Mouse (Mus musculus) left cerebral cortex, postnatal 25 days (tissue): ENCODE data around the gene Trpm8. TPM values are rescaled to one million over a fixed set of nuclear protein-coding genes. Genes with fewer than 3 reads are reported as not detected.
A peak's percentile ranks its signal among the peaks of the same experiment; 100 is the strongest.

Experiments
- DNase-seq, 2 experiments: peaks; one replicate each; pipeline ENCODE4 v3.0.0; 2022; ENCODE audit warnings: low spot score in 2 of 2, mixed read lengths in 1 of 2
- intact Hi-C: fragments of 180-260 bp; cut with DNase I; formaldehyde crosslinking; loops from one replicate; pipeline ENCODE4 v1.15.1; 2025
- total RNA-seq, 2 experiments: library from RNA; stranded (reverse); gene quantifications; 2 replicates each; pipeline ENCODE4 v1.2.3; 2021

The Trpm8 gene
- total RNA-seq, 2 experiments from 2014 or later = 0.11 to 0.21 TPM

DNA sequence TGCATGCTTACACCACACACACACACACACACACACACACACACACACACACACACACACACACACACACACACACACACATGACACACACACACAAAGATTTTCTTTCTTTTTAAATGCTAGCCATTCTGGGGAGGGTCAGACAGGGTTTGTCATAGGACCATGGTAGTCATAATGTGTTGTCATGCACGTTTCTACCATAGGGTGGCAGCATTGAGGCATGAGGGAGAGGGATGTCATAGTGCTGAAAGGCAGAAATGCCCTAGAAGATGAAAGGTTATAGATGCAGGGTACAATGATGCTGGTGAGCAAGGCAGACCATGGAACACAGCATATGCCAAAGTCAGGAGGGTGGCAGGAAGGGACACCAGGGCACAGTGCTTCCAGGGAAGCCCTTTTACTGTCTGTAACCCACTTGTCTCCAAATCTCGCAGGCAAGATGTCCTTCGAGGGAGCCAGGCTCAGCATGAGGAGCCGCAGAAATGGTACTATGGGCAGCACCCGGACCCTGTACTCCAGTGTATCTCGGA is 41.1 kb downstream of the Trpm8 start:
- intact Hi-C loops = loop anchor here (10.0 kb wide), 1 partner anchor 314 kb away; the partner anchor contains the start of gene Usp40
- DNase-seq = peak; percentile 42 to 46

DNA sequence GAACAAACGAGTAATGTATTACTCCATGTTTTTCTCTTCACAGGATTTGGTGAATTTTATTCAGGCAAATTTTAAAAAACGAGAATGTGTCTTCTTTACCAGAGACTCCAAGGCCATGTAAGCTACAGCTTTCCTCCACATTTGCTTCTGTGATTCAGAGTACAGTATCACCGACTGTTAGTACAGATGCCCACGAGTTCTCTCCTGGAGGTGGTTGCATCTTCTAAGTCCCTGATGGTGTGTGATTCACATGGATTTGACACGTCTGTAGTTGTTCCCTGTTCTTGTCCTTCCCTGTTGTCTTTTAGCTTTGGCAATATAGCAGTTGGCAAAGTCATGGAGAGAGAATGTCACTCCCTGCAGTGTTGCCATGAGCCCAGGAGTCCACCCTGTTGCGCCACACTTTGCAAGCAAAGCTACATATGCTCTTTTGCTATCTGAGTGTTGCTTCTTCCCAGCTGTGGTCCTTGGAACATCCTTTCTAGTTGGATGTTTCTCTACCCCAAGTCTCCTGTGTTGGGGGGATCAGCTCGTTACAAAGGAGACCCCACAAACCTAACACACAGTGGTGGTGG is 43.4 kb downstream of the Trpm8 start:
- peak in 1 of 2 experiments; percentile 65 for DNase-seq
- intact Hi-C loops = no loop called here

DNA sequence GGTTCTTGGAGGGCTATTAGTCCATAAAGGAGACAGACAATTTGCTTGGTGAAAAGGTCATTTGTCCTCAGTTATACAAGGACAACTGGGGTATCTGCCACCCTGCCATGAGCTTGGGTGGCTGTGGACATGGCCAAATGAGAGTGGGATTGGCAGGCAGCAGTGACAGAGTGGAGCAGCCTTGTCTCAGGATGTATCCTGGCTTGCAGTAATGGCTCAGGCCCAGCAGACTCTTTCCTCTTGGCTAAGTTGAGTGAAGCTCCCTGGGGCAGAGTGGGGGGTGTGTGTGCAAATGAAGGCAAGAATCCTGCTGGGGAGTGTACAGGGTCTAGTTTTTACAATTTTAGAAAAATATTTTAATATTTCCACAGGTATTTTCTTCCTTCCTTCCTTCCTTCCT is 44.7 kb downstream of the Trpm8 start:
- intact Hi-C loops = no loop called here
- no peak for DNase-seq

DNA sequence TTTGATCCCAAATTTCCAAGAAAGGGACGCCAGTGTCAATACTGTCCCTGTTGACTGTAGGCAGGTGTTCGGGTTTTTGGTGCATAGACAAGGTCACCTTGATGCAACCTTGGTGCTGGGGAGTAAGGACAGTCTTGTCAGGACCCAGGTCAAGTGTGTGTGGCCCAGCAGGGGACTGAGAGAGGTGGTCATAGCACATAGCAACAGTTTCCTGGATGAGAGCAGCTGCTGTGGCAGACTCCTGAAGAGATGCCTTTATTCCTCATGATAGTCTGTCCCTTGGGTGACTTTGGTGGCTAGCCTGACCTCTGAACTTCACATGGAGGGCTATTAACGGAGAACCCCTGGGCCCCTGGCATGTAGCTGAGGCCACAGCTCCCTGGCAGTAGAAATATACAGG is 45.6 kb downstream of the Trpm8 start:
- intact Hi-C loops = no loop called here
- DNase-seq = no peak

DNA sequence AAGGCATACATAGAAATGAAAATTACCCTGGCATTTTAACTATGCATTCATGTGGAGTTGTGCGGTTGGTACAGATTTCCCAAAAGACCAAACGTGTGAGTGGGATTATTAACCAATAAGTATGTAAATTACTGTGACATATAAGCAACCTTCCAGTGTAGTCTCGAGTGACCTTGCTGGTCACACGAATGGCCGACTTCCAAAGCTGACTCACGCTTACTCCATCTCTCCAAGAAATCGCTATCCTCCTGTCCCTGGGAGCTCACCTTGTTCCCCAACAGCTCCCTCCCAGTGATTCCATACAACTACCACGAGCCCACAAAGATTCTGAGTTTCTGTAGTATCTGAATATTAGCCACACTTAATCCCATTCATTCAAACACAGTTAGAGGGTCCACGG is 62.0 kb downstream of the Trpm8 start:
- no peak for DNase-seq
- intact Hi-C loops = no loop called here

DNA sequence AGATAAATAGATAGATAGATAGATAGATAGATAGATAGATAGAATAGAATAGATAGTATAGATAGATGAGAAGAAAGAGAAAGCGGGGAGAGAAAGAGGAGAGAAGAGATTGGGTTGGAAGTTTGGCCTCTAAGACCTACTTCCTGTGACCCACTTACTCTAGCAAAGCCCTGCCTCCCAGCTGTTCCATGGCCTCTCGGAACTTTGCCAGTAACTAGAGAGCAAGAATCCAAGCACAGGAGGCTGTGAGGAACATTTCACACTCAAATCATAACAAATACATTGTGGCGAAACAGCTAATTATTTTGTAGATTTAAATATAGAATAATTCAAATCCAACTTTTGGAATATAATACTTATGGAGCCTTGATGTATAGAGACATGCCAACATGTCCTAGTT is 65.2 kb downstream of the Trpm8 start:
- intact Hi-C loops = no loop called here
- DNase-seq = no peak

DNA sequence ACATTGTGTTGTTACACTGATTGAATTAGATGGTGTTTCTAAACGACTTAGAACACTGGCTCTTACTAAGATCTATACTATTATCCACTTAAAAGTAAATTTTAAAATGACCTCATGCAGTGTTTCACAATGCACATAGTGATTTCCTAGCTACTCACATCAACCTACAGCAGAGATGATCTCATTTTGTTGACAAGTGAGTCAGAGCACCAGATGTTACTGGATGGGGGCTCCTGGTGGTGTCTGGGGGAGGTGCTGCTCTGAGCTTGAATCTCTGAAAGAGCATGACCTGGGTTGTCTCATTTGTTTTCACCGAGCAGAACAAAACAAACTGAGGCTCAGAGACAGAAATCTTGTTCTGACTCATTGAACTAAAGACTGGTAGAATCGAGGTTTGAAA is 68.1 kb downstream of the Trpm8 start:
- intact Hi-C loops = no loop called here
- DNase-seq = peak in 1 of 2 experiments; percentile 26

DNA sequence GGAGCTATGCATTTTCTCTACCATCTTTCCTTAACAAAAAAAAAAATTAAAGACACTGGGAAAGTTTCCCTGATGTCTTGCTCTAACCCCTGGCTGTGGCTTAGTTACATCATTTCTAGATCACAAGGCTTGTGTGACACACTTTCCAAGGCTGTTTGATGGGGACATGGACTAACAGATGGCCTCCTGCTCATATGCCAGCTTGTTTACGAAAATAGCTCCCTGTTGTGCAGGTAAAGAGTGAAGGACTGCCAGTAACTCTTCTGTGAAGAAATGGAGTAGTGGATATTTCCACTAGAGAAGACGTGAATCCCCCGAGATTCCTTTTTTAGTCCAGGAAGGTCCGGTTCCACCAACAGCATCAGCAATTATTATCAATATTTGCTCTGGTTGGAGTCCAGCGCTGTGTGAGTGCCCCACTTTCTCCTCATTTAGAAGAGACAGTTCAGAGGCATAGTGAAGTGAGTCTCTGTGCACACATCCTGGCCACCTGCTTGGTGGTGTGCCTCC is 71.1 kb downstream of the Trpm8 start:
- intact Hi-C loops = no loop called here

DNA sequence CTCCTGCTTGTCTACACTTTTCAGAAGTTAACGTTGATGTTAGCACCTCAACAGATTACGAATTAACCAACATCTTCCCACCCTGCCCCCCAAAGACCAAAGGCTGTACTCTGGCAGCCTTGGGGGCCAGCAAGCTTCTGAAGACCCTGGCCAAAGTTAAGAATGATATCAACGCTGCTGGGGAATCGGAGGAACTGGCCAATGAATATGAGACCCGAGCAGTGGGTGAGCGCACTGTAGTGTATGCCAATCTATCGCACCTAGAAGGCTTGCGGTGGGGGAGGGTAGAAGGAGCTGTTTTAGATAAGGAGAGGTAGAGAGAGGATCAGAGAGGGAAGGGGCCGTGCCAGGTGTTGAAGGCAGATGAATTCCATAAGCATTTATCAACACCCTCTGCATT is 73.3 kb downstream of the Trpm8 start:
- no peak for DNase-seq
- intact Hi-C loops = no loop called here

More for the DNA sequence above, 71.1 kb downstream of the Trpm8 start:
- no peak for DNase-seq

DNA sequence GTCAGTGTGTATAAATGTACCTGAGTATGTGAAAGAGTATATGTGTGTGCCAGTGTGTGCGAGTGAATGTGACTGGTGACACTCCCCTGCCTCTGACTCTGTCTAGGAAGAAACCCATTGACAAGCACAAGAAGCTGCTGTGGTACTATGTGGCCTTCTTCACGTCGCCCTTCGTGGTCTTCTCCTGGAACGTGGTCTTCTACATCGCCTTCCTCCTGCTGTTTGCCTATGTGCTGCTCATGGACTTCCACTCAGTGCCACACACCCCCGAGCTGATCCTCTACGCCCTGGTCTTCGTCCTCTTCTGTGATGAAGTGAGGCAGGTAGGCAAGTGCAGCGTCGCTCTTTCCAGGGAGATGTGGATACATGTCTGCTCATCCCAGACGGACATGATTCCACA is 77.6 kb downstream of the Trpm8 start:
- intact Hi-C loops = loop anchor here (5.0 kb wide), 2 partner anchors 352 to 852 kb away; no protein-coding TSS in a partner anchor
- no peak for DNase-seq

DNA sequence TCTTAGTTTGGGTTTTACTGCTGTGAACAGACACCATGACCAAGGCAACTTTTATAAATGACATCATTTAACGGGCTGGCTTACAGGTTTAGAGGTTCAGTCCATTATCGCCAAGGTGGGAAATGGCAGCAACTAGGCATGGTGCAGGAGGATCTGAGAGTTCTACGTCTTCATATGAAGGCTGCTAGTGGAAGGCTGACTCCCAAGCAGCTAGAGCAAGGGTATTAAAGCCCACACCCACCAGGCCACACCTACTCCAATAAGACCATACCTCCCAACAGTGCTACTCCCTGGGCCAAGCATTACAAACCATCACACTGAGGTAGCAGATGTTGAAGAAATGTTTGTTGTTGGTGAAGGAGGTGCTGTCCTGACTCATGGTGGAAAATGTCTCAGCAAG is 78.2 kb downstream of the Trpm8 start:
- intact Hi-C loops = loop anchor here (2.0 to 5.0 kb wide), 3 partner anchors 352 to 852 kb away; no protein-coding TSS in a partner anchor
- no peak for DNase-seq

DNA sequence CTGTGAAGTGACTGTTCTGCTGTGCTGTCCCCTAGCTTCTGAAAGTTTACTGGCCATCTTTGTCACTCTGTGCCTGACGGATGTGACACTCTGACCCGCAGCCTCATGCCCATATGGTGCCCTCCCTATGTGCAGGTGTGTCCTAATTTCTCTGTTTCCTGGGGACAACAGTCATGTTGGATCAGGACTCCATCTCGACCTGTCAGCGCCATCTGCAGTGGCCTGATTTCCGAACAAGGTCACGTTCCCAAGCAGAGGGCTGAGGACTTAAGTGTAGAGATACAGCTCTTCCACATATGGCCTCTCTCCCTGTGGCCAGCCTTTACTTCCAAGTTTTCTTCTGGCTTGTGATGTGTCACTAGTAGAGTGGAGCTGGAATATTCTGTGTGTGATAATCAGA is 79.2 kb downstream of the Trpm8 start:
- intact Hi-C loops = loop anchor here (2.0 to 5.0 kb wide), 3 partner anchors 351 to 851 kb away; no protein-coding TSS in a partner anchor
- DNase-seq = no peak

DNA sequence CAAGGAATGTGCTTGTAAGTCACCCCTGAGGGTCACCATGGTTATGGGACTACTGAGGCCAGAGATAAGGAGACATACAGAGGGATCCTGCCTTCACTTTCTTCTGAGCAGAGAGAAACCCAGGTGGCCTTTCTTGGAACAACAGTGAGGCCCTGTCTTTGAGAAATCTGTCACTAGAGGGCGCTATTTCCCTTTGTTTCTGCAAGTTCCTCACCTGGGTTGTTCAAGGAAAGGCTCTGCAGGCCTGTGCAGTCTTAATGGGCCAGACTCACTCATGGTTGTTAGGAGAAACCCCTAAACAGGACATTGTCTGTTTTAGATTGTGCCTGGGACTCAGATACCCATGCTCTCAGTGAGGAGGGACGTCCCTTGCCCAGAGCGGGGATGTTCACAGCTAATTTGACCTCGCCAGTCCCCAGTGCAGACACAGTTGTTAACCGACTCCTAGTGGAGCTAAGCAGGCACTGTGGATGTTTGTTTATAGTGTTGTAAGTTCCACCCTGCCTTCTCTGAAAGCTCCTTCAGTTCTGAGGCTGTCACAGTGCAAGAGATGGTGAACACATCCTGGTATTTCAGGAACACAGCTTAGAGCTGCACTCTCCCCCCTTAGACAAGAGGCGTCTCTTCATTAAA is 80.1 kb downstream of the Trpm8 start:
- DNase-seq = peak; percentile 76 to 85
- intact Hi-C loops = loop anchor here (2.0 to 5.0 kb wide), 3 partner anchors 350 to 850 kb away; no protein-coding TSS in a partner anchor

DNA sequence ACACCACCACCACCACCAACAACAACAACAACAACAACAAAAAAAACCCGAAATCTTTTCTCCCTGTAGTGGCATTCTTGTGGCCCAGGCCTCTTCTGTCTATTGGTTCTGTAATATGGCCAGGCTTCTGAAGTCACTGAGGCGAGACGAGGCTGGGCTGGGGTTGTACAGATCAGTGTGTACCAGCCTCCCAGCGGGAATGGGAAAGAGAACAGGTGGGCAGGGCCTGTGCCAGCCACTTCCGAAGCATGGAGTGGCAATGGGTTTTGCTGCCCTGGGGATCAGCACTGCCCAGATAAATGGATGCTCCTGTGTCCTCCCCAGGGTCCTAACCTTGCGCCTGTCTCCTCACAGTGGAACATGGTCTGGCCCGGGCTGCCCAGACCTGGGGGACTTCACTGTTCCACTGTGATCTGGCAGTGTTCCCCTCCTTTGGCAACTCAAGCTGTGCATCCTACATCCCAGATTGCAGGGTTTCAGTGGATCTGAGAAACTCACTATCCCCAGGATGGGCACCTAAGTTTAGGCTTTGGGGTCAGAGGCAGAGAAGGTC is 80.7 kb downstream of the Trpm8 start:
- DNase-seq = no peak
- intact Hi-C loops = loop anchor here (5.0 kb wide), 2 partner anchors 349 to 849 kb away; no protein-coding TSS in a partner anchor

DNA sequence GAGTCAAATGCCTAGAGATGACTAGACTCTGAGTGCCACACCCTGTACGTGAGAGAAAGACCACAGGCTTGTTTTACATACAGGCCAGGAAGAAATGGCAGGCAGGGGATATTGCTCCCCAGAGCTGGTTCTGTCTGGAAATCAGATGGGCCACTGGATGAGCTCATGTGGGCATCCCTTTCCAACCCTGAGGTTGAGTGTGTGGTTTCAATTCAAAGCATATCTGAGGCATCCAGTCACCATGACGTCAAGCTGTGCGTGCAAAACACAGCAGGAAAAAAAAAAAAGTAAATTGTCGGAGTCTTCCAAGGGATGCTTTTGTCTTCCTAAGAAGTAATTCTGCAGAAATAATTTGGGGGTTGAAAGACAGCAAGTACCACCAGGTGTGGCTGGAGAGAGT is 83.6 kb downstream of the Trpm8 start:
- DNase-seq = no peak
- intact Hi-C loops = no loop called here

DNA sequence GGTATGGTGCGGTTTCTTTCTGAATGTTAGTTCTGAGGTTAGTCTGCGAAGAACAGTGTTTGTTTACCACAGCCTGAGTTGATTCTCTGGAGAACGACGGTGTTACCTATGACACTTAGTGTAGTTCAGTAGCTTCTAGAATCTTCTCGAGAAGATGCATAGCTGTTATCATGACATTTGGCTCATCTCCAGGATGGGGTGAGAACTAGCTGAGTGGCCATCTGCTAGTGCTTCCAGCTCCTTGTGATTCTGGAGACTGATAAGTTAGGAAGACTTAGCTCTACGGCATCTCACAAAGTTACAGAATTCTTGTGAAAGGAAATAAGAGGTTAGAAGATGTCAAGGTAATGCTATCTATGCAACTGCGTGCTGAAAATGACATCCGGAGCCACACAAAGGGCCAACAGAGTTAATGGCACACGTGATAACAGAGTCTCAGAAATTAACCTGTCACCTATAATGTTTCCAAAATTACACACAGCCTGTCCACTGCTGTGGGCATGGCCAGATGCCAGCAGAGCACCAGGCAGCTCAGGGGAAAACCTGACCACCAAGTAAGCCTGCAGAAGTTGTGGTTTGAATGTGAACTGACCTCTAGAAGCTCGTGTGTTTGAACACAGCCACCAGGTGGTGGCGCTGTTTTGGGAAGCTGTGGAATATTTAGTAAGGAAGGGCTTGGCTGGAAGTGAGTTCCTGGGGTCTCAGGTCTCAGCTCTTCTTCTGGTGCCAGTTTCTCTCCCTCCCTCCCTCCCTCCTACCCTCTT is 89.6 kb downstream of the Trpm8 start:
- intact Hi-C loops = no loop called here
- no peak for DNase-seq

DNA sequence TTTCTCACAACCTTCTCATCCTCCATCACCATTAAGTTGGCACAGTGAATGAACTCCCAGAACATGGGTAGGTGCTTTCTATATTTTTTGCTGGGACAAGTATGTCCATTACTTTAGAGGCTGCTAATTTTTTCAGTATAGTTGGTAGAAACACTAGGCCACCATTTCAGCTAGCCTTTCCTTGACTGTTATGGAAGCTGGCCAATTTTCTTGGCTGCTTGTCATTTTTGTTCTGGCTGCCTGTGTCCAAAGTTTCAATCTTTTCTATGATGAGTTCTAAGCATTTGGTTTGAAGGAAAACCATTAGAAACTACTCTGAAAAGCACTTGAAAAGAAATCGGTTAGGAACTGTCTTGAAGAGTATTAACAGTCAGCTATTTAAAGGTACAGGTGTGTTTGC is 101.0 kb downstream of the Trpm8 start:
- DNase-seq = no peak
- intact Hi-C loops = no loop called here

DNA sequence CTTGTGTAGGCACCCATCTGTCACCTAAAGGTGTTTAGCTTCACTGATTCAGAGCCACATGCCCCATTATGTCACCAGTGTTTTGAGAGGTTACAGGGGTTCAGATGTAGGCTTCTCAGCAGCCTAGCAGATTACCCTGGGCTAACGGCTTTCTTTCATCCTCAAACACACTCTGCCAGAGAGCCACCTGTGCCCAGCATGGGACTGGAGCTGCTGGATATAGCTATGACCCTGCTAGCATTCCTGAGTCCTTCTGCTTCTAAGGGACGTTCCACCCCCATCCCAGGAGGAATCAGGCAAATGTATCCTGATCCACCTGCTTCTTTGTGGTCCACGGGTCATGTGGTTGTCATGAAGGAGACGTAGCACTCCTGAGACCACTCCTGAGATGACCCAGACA is 114.2 kb downstream of the Trpm8 start:
- intact Hi-C loops = no loop called here
- DNase-seq = no peak

DNA sequence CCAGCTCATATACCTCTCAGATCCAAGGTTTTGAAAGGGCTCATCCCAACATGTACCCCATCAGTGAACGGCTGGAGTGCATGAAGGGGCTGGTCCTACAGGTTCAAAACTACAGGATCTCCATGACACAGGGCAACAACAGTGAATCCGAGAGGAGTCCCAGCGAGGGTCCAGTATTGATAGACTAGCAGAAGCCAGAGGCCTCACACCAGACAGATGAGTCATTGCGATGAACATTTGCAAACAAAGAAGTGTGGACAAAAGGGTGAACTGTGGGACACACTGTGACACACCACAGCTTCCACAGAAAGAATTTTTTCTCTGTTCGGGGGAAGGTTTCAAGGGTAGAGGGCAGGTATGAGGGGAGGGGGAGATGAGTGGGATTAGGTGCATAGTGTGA is 115.9 kb downstream of the Trpm8 start:
- intact Hi-C loops = no loop called here
- DNase-seq = no peak

DNA sequence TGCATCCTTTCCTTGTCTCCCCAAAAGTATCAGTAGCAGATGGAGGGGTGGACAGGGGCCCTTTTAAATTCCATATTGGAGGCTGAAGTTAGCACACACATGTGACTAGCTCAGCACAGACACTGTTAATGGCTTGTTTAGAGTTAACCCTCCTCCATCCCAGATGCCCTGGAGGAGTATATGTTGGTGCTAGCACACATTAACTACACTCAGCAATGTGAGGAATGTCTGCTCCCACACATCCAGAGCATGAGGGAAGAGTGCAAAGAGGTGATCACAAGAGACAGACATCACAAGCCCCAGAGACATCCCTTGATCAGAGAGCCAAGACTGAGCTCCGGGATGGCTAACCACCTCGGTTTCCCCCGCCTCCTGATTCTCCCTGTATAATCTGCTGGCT is 125.9 kb downstream of the Trpm8 start:
- intact Hi-C loops = no loop called here
- peak; percentile 4 to 46 for DNase-seq
